Mouse (Mus musculus) gonadal fat pad, adult 2 months (tissue): ENCODE measurements around the gene Acly. TPM values are rescaled to one million over a fixed set of nuclear protein-coding genes. Genes with fewer than 3 reads are reported as not detected.

Experiments used
- DNase-seq: peaks from one replicate; pipeline ENCODE4 v3.0.0-alpha.2; 2012; ENCODE audit warnings: low read depth
- polyA plus RNA-seq: library from polyadenylated mRNA; depleted of rRNA; stranded (reverse); fragments of >200 nt; gene quantifications from 2 replicates; pipeline ENCODE4 v1.2.3, GENCODE M21; 2012; rRNA removed

The Acly gene
- polyA plus RNA-seq, 1 experiment: 586 TPM

GRCm38 (mm10) chr11:100441797-100442196, 86.0 kb downstream of the Acly start, which contains the start of the genes Nt5c3b and Klhl10:
Gene Nt5c3b (minus strand): TSS chr11:100441808.
Gene Klhl10 (plus strand): TSS chr11:100441917.
- DNase-seq: no peak

GRCm38 (mm10) chr11:100440691-100441522, 86.9 kb downstream of the Acly start:
- no peak for DNase-seq

DNA sequence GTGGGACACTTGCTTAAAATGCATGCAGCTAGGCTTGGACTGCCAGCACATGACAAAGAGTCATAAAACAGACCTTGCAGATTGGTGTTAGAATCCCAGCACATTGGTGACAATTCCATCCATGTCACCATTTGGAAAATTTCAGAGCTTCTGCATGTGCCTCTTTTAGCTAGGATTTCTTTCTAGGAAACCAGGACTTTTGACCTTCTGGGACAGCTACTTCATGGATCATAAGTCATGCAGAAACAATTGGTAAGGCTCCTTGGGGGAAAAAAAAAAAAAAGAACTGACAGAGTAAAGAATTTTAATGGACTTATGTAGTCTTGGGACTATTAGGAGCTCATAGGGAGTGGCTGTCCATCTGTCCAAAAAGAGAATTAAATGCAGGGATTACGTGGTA, 89.9 kb downstream of the Acly start:
- no peak for DNase-seq

DNA sequence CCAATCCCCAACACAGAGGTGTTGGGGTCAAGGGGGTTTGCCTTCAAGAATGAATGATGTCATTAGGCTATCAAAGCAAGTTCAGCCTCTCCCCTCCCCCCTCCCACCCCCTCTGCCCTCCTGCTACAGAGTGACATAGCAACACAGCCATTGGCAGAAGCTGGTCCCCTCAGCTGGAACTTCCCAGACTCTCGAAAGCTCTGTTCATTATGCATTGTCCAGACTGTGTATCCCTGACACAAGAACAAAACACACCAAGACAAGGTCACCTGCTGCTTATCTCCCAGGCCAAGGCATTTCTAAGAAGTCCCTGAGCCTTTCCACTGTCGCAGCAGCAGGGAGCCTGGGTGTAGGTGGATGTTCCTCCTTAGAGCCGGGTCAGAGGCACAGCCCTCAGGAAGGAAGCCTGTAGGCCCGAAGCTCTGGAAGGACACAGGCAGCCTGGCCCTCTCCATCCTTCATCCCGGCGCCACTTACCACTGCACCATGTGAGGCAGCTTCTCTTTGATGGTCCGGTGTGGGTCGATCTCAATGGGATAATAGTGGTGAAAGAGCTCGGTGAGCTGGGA, 92.0 kb downstream of the Acly start:
- DNase-seq: no peak

GRCm38 (mm10) chr11:100432002-100432401, 95.8 kb downstream of the Acly start:
- DNase-seq: no peak

DNA sequence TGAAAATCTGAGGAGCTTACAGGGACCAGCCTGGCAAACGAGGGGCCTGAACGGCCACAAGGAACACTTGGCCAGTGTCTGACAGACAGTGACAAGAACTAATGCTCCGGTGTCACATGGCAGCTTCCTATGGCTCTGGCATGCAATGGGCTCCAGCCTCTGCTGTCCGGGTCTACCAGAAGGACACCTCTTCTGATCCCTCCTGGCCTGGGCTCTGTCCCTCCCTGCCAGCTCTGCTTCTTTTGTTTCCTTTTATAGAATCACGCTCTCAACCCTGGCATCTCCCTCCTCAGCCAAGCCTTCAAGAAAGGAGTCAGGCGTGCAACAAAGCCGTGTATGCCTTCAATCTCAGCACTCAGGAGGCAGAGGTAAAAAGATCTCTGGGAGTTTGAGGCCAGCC, 97.7 kb downstream of the Acly start:
- DNase-seq: no peak

DNA sequence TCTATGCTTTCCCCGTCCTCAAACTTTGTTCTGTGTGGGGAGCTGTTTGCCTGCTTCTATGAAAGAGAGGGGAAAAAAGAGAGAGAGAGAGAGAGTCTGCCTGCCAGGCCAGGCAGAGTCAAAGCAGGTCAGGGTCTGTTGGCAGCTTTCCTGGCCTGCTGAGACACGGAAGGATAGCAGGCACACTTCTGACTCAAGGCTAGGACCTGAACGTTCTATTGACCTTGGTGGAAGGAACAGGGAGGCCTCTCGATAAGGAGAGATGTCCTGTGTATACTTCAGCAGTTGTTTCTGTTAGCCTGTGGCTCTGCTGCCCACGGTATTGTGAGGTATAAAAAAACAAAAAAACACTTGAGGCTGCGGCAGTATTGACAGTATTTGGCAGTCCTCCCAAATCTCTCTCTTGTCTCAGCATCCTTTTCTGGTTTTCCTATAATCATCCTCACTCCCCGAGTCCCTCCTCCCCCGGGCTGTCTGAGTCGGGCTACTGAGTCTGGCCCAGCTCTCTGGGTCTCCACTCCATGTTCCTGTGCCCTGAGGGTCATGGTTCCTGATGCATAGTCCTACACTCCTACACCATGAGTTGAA, 99.1 kb downstream of the Acly start:
- no peak for DNase-seq

DNA sequence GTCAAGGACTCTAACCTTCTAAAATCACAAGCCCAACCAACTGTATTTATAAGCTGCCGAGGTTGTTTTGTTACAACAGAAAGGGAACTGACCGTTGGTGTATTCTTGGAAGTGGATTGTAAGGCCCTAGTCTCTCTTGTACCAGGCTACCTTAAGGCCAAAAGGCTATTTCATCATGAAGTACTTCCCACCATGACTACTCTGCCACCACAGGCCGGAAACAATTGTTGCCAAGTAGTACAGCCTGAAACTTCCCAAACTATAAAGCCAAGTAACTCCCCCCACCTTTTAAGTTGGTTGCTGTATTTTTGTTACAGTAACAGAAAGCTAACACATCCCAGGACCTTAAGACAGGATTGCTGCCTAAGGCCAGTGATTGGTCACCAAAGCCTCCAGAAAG, 101.0 kb downstream of the Acly start:
- DNase-seq: no peak

Other genes with a start within 250 kb of the Acly start
- gene Eif1, start 208.1 kb downstream of the Acly start, polyA plus RNA-seq: 113 and 130 TPM in 2 replicates
- gene Gast, start 193.6 kb downstream of the Acly start, polyA plus RNA-seq: not detected in 2 replicates
- 27.5 and 36.4 TPM in 2 replicates for gene Hap1, start 171.9 kb downstream of the Acly start, polyA plus RNA-seq
- gene Jup, start 130.2 kb downstream of the Acly start, polyA plus RNA-seq: 213 and 239 TPM in 2 replicates
- 35.4 and 45.1 TPM in 2 replicates for gene P3h4, start 113.2 kb downstream of the Acly start, polyA plus RNA-seq
- gene Fkbp10, start 112.3 kb downstream of the Acly start, polyA plus RNA-seq: 33.1 and 34.4 TPM in 2 replicates
- gene Nt5c3b, start 86.2 kb downstream of the Acly start, polyA plus RNA-seq: 31.1 and 45.5 TPM in 2 replicates
- gene Klhl10, start 86.1 kb downstream of the Acly start, polyA plus RNA-seq: 2.8 and 3.0 TPM in 2 replicates
- 5.8 and 8.7 TPM in 2 replicates for gene Klhl11, start 55.3 kb downstream of the Acly start, polyA plus RNA-seq
- gene Ttc25, start 17.6 kb upstream of the Acly start, polyA plus RNA-seq: 1.7 and 2.5 TPM in 2 replicates
- gene Cnp, start 46.9 kb upstream of the Acly start, polyA plus RNA-seq: 25.2 and 26.1 TPM in 2 replicates
- gene Nkiras2, start 91.2 kb upstream of the Acly start, polyA plus RNA-seq: 69.6 and 80.6 TPM in 2 replicates
- gene Dnajc7, start 92.2 kb upstream of the Acly start, polyA plus RNA-seq: 42.1 and 62.0 TPM in 2 replicates
- 0.38 and 0.65 TPM in 2 replicates for gene Zfp385c, start 164.5 kb upstream of the Acly start, polyA plus RNA-seq
- 5.9 and 6.5 TPM in 2 replicates for gene Dhx58, start 176.3 kb upstream of the Acly start, polyA plus RNA-seq
- 28.0 and 29.0 TPM in 2 replicates for gene Kat2a, start 184.5 kb upstream of the Acly start, polyA plus RNA-seq
- gene Hspb9, start 185.8 kb upstream of the Acly start, polyA plus RNA-seq: 8.9 and 9.8 TPM in 2 replicates
- gene Rab5c, start 210.2 kb upstream of the Acly start, polyA plus RNA-seq: 200 and 221 TPM in 2 replicates
- 1.1 and 1.5 TPM in 2 replicates for gene Kcnh4, start 231.9 kb upstream of the Acly start, polyA plus RNA-seq
- gene Hcrt, start 234.9 kb upstream of the Acly start, polyA plus RNA-seq: not detected in 2 replicates
- 18.6 and 19.7 TPM in 2 replicates for gene Ghdc, start 243.0 kb upstream of the Acly start, polyA plus RNA-seq